Mouse (Mus musculus) CD8-positive naive resting alpha-beta T cell, adult 57 days (primary cell): ENCODE measurements around the gene Nfs1. TPM values are rescaled to one million over a fixed set of nuclear protein-coding genes. Genes with fewer than 3 reads are reported as not detected.

Experiments used
- total RNA-seq: library from RNA; stranded (reverse); gene quantifications from one replicate; pipeline ENCODE4 v1.2.4, GENCODE M21; 2023

Gene Nfs1
- total RNA-seq, result 24.9 TPM

GRCm38 (mm10) chr2:156143953-156144724 is at the start of gene Nfs1, which contains the start of gene Romo1:
Gene Nfs1 (minus strand): TSS chr2:156144186.
Gene Romo1 (plus strand): TSS chr2:156144039.

GRCm38 (mm10) chr2:156180094-156180821 is 36.3 kb upstream of the Nfs1 start, which contains the start of gene Rbm39:
Gene Rbm39 (minus strand): TSS chr2:156180238.

GRCm38 (mm10) chr2:156126992-156127391 is 17.0 kb downstream of the Nfs1 start, which contains the start of gene Gm28036:
Gene Gm28036 (minus strand): TSS chr2:156127092.

GRCm38 (mm10) chr2:156111358-156112079 is 32.5 kb downstream of the Nfs1 start, which contains the start of the genes Cpne1 and Rbm12:
Gene Cpne1 (minus strand): TSS chr2:156111965.
Gene Rbm12 (minus strand): TSS chr2:156111978.

Other genes with a start within 250 kb of the Nfs1 start
- 40.3 TPM for gene Uqcc1, start 213.9 kb downstream of the Nfs1 start, total RNA-seq
- gene Gm15557, start 203.5 kb downstream of the Nfs1 start, total RNA-seq, result not detected
- gene Gdf5, start 198.8 kb downstream of the Nfs1 start, total RNA-seq, result not detected
- gene Cep250, start 187.7 kb downstream of the Nfs1 start, total RNA-seq, result 62.5 TPM
- gene 6430550D23Rik, start 136.2 kb downstream of the Nfs1 start, total RNA-seq, result 2.8 TPM
- 59.8 TPM for gene Ergic3, start 136.1 kb downstream of the Nfs1 start, total RNA-seq
- not detected for gene Fer1l4, start 91.2 kb downstream of the Nfs1 start, total RNA-seq
- gene Spag4, start 79.0 kb downstream of the Nfs1 start, total RNA-seq, result 4.1 TPM
- gene Cpne1, start 32.2 kb downstream of the Nfs1 start, total RNA-seq, result 67.0 TPM
- 26.5 TPM for gene Rbm12, start 32.2 kb downstream of the Nfs1 start, total RNA-seq
- gene Gm28036, start 17.1 kb downstream of the Nfs1 start, total RNA-seq, result 24.3 TPM
- 51.0 TPM for gene Romo1, start 147 bp downstream of the Nfs1 start, total RNA-seq
- gene Rbm39, start 36.1 kb upstream of the Nfs1 start, total RNA-seq, result 1,869 TPM
- gene Phf20, start 52.3 kb upstream of the Nfs1 start, total RNA-seq, result 76.0 TPM
- 2.1 TPM for gene Cnbd2, start 168.1 kb upstream of the Nfs1 start, total RNA-seq
- gene Scand1, start 168.5 kb upstream of the Nfs1 start, total RNA-seq, result 81.3 TPM